Mouse (Mus musculus) fibroblast of lung, adult 2 months (primary cell): Measurements from ENCODE around the gene Aamp.
A peak's percentile ranks its signal among the peaks of the same experiment; 100 is the strongest.
"Not testable (repeated sequence)": the region's sequence is repeated elsewhere in the genome, so short reads cannot be mapped to it uniquely, and the experiment has no call there.

Experiments used
- DNase-seq: peaks from one replicate; pipeline ENCODE4 v3.0.0-alpha.2; 2011; ENCODE audit warnings: low read depth

The Aamp gene

DNA sequence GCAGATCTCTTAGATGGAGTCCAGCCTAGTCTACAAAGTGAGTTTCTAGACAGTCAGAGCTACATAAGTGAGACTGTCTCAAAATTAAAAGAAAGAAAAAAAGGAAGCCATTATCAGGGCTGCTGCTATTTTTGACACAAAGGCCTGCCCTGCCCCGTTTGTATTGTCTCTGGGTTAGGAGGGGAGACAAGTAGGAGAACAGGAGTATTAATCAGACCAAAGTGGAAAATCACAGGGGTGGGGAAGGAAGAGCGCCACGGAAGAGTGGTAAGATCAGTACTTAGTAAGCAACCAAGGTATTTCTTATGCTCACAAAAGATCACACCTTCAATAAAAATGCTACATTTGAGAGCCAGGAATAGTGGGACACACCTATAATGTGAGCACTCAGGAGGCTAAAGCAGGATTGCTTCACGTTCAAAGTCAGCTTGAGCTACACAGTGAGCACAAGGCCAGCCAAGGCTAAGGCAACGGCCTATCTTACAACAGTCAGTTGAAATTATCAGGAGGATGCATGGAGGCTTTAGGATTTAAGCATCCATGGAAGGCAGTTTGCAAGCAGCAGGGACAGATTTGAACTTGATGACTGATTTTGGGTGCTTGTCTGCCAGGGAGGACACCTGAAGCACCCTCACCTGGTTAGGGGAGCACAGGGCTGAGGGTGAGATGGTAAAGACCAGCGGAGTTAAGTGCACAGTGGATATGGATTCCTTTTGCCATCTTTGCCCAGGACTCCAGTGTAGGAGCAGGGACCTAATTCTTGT, 16.0 kb upstream of the Aamp start:
- no peak for DNase-seq

DNA sequence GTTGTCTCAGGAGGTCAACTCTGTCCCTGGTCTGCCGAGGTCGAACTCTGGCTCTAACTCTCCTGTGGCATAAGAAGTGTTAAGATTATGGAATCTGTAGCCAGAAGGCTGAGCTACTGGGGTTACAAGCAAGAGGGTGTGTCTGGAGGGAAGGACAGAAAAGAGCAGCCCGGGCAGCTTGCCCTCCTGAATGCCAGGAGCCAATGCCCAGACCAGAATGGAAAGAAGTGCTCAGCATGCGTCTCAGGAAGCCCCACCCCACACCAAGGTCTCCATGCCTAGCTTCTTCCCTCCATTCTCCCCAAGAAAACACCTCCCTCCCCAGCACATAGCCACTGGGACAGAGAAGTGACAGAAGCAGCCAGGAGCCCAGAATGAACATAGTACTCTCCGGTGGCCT, 14.5 kb upstream of the Aamp start:
- peak; percentile 85 for DNase-seq

DNA sequence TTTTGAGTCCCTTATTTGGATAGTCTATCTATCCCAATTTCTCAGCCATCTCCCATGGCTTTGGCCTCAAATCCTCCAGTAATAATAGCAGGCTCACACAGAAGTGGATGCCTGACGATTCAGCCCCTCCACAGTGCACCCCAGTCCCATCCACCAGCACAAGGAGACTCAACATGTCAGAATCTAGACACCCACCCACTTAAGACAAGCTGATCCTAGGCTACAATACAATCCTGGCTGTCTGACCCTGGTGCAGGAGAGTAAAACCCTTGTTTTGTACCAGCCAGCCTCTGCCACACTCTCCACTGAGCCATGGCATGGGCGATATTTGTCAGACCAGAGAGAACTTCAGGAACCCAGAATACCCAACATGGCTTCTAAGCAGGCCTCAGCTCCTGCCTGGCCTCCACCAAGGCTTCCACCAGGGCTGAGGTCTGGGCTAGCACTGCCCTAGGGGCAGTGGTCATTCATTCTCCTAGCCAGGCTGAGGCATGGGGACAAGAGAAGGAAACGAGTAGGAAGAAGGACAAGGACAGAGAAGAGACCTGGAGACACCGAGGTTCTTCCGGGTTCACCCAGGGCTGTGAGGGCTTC, 13.7 kb upstream of the Aamp start:
- no peak for DNase-seq

DNA sequence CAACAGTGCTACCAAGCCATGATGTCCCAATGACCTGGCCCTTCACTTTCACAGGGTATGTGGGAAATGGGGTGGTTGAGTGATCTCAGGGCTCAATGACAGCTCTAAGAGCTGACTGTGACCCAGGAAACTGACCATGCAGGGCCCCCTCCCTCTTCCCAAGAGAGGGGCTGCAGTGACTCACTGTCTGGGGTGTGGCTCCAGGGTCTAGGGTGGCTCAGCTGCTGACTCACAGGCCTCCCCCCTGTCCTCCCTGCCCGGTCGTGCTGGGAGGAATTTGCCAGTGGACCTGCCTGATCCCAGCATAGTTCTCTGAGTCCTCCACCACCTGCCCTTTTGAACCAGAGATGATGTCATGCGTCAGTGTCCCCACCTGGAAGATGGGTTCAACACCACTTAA, 12.7 kb upstream of the Aamp start:
- DNase-seq, result peak; percentile 83

DNA sequence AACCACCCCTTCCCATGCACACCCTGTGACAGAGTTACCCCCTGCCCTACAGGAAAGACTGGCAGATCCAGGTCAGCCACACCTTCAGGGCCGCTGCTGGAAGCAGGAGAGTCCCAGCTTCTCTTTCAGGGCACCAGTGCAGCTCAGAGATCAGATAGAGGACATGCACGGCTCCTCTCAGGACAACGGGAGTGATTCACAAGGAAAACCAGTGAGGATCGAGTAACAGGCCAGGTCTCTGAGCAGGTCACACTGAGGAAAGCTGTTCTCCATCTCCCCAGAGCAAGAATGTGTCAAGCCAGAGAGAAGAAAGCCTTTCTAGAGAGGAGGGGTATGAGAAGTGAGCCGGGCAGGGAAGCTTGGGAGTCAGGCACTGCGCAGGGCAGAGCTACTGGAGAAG, 11.9 kb upstream of the Aamp start:
- DNase-seq, result no peak

DNA sequence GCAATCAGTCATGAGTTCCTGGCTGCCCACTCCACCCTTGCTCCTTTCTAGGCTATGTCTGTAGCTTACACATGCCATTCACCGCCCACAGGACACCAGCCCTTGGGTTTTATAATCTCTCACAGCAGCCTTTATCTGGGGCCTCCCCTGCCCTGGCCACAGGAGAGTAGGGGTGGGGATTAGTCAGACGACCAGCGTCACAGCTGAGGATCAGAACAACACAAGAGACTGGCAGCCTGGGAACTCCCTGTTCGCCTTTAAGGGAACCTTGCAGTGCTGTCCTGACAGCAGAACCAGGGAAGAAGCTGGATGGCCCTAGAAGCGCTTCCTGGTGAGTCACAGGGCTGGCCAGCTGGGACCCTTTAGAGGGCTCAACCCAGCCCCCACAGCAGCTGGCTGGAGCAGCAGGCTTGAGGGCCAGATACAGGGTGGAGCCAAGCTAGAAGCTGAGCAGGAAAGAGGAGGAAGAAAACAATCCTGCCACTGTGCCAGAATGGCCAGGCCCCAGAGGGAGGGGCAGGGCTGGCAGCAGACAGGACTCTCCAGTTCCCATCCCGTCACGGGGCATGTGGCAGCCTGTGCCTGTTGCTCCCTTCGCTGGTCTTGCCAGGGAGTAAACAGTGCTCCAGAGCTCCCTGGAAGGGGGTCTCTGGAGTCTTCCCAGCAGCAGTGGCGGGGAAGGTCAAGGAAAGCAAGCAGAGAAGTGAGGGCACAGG, 11.1 kb upstream of the Aamp start:
- DNase-seq, result peak; percentile 99

DNA sequence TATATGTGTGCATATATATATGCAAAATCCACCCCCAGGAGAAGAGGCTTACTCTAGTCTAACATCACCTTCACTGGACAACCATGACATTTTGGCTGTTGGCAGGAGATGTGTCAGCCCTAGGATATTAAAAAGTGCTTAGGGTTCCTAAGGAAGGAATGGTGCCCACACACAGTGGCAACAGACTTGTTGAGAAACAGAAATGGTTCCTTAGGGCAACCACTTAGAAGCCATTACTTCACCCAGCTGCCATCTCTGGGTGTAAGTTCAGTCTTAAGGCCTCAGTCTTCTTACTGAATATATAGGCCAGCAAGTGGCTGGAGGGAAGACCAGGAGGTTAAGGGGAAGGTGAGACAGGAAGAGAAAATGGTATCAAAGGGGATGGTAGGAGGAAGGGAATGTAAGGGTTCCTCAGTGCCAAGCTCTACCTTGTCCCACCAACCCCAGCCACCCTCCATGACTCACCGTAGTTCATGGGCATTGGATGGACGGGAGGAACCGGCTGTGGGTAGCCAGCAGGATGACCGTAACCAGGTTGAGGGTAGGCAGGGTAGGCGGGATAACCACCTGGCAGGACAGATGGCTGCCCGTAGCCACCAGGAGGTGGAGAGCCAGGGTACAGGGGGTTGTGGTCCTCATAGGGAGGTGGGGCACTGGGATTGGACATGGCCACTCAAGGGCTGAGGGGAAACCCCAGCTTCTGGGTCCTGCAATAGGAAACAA, 10.4 kb upstream of the Aamp start:
- DNase-seq, result no peak

DNA sequence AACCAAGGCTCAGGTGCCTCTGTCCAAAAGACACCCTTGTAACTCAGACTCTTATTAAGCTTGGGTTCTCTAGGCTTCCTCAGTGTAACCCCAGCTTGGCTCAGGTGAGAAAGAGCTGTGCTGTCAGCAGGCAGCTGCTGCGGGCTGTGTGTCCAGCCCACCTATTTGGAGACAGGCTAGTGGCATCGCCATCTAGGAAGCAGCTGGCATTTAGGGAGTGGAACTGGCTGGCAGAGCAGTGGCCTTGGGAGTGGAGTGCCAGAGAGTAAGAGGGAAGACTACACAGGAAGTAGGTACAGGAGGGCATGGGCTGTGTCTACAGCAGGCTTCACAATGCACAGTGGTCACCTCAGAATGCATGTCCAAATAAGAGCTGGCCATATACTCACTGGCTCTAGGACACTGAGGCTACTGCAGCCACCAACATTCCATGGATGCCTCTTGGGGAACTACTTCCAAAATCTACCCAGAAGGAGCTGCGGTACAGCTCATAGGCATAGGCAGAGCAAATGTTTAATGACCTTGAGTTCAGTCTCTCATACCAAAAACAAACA, 9.6 kb upstream of the Aamp start:
- DNase-seq, result no peak

DNA sequence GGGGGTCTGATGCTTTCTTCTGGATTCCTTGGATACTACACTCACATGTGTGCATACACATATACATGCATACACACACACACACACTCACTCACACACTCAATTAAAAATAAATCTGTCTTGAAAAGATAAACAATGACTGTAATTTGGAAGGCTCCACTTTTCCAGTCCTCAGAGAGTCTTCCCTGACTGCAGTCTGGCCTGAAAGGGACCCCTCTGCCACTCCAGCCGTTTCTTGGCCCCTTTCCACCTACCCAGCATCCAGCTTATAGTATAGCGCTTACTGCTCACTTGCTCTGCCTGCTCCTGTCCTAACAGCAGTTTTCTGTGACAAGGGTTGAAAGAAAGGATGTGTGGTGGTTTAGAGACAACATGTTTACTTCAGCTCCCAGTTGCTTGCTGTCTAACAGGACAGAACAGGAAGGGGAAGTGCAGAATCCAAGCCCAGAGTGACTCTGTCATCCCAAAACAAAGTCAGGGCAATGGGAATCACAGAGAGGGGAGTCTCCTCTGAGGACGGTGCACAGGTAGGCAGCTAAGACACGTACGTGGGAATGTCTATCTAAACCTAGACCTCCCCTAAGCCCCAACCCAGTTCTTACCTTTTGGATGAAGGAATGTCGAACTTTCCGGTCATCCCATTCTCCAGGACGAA, 8.9 kb upstream of the Aamp start:
- DNase-seq, result no peak

DNA sequence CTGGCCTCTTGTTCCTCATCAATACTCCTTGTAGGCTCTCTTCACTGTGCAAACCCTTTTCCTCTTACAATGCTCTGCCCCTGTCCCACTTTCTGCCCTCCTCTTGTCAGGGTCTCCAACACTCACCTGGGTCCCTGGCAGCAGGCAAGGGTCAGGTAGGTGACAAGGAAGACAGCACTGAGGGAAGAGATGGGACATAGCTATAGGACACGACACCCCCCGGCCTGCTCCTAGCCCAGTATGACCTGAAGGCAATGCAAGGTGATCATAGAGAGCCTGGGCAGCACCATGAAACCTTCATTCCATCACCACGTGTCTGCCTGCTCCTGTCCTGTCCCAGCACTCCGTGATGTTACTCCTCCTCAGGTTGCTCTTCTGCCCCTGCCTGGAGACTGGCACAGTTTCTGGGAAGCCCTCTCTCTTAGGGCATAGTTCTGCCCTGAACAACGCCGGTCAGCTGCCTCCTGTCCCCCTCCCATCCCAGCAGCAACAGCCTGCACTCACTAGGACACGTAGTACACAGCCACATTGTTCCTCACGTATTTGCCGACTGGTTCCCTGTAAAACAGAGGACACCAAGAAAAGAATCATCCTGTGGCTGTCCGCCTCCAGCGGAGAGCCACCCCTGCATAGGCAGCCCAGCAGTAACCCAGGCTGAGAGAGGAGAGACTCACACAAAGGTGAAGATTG, 7.9 kb upstream of the Aamp start:
- no peak for DNase-seq

DNA sequence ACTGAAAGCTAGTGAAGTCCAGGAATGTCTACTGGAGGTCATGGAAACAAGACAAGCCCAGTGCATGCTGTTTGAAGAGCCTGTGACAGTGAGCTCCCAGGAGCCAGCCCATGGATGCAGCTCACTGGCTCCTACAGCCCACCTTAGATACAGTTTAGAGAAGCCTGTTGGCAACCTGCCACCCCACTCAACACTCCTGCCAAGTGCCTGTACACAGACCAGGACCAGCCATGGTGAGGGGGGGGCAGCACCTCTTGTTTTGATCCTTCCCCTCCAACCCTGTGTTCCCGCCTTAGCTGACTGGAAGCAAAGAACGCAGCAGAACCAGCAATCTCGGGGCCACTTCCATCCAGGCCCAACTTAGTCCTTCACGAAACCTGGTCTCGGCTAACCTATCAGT, 5.6 kb upstream of the Aamp start:
- DNase-seq, result no peak

DNA sequence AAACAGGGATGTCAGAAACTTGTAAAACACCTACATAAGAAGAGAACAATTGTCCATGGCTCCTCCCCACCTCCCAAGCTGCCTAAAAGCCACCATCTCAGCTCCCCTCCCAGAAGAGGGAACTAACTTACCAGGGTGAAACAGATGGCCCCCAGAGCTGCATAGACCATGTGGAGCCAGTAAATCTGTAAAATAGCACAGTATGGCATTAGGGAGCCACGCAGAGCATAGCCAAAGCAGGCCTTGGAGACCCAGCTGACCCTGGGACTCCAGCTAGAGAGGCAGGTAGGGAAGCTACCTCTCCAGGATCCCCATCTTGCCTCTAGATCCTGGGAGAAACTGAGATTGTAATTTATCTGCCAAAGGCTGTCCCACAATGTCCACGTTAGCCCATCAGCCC, 5.2 kb upstream of the Aamp start:
- DNase-seq, result no peak

DNA sequence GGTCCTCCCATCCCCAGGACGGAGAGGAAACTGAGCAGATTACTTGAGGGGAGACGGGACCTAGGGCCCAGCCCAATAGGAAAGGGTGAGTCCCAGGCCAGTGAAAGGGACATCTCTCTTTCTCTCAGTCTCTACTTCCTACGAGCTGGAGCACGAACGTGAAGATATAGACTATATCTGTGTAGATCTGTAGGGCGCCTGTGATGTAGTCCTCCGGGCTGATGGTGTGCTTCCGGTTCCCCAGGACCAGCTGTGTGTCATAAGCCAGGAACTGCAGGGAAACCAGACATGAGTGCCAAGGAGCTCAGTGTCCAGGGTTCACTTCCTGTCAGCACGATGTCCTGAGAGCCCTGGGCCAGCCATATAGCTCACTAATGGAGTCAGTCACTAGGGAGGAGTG, 4.7 kb upstream of the Aamp start:
- no peak for DNase-seq

DNA sequence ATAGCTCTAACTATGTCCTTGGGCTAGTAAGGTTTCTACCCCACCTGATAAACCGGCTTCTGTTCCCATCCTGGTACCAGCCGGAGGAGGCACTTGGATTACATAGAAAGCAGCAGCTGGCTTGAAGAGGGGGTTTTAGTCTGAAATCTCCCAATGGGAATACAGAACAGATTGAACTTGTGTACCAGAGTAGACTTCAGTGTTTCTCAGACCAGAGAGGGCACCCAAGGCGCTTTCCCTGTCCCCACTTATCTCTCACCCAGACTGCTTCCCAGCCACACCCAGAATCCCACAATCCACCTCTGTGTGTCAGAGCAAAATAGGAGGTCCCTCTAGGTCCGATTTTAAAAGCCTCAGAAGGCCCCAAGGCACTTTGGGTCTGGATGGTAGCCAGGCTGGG, 3.8 kb upstream of the Aamp start:
- no peak for DNase-seq

DNA sequence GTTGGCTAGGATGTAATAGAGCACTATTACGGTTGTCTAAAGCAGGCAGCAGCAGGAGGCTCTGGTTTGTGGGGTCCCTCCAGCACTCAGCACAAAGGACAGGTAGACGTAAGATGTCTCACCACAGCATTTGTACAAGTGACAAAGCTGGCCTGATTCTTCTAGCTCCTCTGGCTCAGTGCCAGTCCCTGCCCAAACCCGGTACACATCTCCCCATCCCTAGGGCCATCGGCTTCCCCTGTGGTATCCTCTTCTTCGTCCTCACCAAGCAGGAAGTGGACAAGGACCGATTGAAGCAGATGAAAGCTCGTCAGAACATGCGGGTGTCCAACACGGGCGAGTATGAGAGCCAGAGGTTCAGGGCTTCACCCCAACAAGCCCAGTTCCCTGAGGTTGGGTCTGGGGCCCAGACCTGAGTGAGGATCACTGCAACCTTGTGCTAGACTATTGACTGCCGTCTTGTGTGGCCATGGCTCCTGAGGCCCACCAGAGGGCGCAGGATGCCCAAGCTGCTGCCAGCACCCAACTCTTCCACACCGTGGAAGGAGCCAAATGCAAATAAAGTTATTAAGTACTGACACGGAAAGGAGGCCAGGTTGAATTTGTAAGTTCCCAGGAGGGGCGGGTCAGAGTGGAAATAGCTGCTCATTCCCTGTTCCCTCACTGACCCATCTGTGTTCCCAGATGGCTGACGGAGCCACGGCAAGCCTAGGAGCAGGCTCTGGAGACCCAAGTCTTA, 2.5 kb upstream of the Aamp start:
- DNase-seq, result not testable (repeated sequence)

DNA sequence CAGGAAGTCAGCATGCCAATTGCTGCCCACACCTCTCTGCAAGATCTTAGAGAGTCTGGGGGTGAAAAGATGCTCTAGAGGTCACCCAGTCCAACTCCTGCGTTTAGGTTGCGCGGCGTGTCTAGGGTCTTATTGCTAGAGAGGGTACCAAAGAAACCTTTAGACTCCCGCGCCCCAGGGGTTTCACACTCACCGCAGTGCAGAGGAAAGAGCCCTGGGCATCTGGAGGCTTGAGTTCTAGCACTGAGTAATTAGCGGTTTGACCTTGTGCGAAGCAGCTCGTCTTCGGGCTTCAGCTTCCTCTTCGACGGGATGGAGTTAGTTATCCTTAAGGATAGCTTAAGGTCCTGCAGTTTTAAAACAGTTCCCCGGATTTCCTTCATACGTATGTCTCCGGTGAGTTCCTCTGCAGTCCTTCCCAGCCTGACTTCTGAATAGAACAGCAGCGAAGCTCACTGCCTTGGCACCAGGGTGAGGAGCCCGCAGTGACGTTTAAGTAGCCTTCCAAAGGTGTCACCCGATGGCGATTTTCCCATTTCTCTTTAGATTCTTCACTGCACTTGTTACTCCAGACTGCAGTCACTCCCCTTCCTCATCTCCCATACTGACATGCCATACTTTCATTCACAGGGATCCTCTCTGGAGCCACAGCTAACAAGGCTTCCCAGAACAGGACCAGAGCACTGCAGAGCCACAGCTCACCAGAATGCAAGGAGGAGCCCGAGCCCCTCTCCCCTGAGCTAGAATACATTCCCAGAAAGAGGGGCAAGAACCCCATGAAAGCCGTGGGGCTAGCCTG, 873 bp upstream of the Aamp start:
- no peak for DNase-seq

DNA sequence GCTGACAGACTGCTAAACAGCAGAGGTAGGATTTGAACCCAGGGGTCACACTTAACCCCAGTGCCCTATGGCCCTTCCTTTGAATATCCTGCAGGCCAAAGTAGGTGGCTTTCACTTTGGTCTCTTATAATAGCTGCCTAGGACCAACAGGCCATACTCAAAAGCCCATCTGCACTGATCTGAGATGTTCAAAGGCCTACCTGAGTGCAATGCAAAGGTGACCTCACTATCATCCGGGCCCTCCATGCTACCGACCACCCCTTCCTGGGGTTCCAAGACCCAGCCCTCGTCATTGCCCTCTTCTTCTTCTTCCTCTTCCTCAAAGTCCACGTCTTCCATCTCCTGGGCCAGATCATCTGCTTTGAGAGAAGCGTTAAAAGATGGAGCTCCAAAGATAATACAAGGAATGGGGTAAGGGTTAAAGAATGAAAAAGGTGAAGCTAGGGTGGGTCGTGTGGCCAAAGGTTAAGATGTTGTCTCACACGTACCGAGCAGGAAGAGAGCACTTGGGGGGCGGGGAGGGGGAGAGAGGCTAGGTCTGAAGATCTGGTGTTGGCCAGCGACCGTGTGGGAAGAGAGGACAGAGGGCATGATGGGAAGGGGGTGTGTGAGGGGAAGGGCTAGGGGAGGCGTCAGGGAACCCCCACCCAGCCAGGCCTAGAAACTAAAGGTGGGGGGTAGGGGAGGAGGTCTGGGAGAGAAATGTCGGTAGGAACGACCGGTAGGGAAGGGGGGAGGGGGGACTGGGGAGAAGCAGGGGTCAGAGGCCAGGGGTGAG, 663 bp downstream of the Aamp start:
- DNase-seq, result no peak

DNA sequence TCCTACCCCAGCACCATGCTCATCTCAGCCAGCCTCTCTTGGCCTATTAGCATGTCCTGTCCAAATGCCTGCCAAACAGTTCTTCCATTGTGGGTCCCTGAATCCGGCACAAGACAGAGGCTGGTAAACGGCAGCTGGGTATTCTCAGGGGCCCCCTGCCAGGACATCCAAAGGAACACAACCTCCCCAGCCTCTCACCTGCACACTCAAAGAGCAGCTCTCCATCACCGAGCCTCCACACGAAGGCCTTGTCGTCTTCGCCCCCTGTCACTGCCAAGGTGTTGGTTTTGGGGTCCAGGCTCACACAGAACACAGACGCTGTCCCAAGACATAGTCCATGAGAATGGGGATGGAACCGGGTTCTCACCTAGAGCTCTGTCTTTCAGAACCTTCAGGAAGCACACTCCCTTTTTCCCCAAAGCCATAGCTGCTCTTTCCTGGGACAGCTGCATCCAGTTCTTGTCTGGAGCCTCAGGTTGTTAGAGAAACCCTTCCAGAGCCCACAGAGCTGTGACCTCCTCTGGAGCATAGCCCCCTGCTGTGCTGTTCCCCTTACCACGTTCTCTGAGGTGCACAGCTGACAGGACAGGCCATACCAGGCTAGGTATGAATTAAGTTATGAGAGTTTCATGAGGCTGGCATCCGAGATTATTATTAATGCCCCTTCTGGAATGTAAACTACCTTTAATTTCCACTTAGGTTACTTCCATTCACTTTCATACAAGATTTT, 1.5 kb downstream of the Aamp start:
- DNase-seq, result no peak
